Mouse (Mus musculus) intestine, postnatal 0 days (tissue): Measurements from ENCODE around the gene Med12l. TPM values are rescaled to one million over a fixed set of nuclear protein-coding genes. Genes with fewer than 3 reads are reported as not detected.
A peak's percentile ranks its signal among the peaks of the same experiment; 100 is the strongest.

Source experiments
- ATAC-seq: fragments of 200-750 bp; cut with Nextera tagmentation; 2 replicates; pipeline ENCODE4 v1.8.0; 2017; ENCODE audit warnings: mild to moderate bottlenecking, moderate TSS enrichment, moderate library complexity
- H3K27ac ChIP-seq: fragments of 300-500 bp; sonication (generic); 2 replicates; pipeline ENCODE4 v1.5.1; 2014; ENCODE audit warnings: mild to moderate bottlenecking, low read depth, low read length, moderate library complexity
- H3K27me3 ChIP-seq: fragments of 300-500 bp; sonication (generic); replicated peaks from 2 replicates; pipeline ENCODE4 v1.6.1; 2014; ENCODE audit warnings: low read length, mixed read lengths; ENCODE audit not compliant: control insufficient read depth, insufficient read depth
- H3K36me3 ChIP-seq: fragments of 300-500 bp; sonication (generic); 2 replicates; pipeline ENCODE4 v1.6.1; 2014; ENCODE audit warnings: mild to moderate bottlenecking, moderate library complexity; ENCODE audit not compliant: control insufficient read depth, insufficient read depth
- H3K4me1 ChIP-seq: fragments of 300-500 bp; sonication (generic); replicated peaks from 2 replicates; pipeline ENCODE4 v1.6.1; 2014; ENCODE audit warnings: antibody characterized with exemption, low read length, mixed read lengths; ENCODE audit not compliant: control insufficient read depth, insufficient read depth
- H3K4me2 ChIP-seq: fragments of 300-500 bp; sonication (generic); replicated peaks from 2 replicates; pipeline ENCODE4 v1.6.1; 2014; ENCODE audit warnings: low read depth, mild to moderate bottlenecking, moderate library complexity
- H3K4me3 ChIP-seq: fragments of 300-500 bp; sonication (generic); 2 replicates; pipeline ENCODE4 v1.5.1; 2014; ENCODE audit warnings: low read depth, low read length
- H3K9ac ChIP-seq: fragments of 300-500 bp; sonication (generic); 2 replicates; pipeline ENCODE4 v1.6.1; 2014; ENCODE audit warnings: mild to moderate bottlenecking, low read depth, low read length
- H3K9me3 ChIP-seq: fragments of 300-500 bp; sonication (generic); 2 replicates; pipeline ENCODE4 v1.6.1; 2016; ENCODE audit warnings: mixed run types; ENCODE audit not compliant: control insufficient read depth
- CTCF ChIP-seq: sonication (generic); IDR thresholded peaks from 2 replicates; pipeline ENCODE4 v1.5.1; 2016; ENCODE audit warnings: low read depth, mild to moderate bottlenecking, control low read depth, antibody characterized with exemption, moderate library complexity
- WGBS: fragments of 180-500 bp; shearing (Covaris S2); extraction: QIAGEN DNeasy Blood & Tissue Kit; methylation state at CpG from one replicate; pipeline ENCODE4 v1.1.7; 2014; 5-methylcytosine and 5-hydroxymethylcytosine counted together
- polyA plus RNA-seq: library from polyadenylated mRNA; unstranded; fragments of >200 nt; fragmentation: Nextera tagmentation; extraction: Ambion mirVana; gene quantifications from 2 replicates; pipeline ENCODE4 v1.2.1, GENCODE M21; 2015

Gene Med12l
- polyA plus RNA-seq, 1 experiment from 2014 or later = 0.42 TPM

DNA sequence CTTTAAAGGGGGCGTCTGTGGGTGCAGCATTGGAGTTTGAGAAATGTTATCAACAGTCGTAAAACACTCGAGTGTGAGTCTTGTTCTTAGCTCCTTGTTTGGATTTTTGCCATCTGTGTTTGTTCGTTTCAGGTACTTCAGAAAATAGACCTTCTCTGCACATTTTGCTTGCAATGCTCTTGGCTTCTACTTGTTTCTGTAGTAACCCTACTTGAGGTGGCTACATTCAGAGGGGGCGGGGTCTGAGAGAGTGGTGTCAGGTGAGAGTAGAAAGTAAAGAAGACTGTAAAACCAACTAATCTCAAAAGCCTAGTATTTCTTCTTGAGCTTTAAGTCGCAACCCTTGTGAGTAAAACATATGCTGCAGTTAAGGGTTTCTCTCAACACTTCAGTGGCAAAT lies 23.1 kb downstream of the Med12l start:
- TF ChIP-seq CTCF = no peak
- H3K27me3 ChIP-seq = no peaks in the 10 kb centered on the region
- H3K4me2 ChIP-seq = no peak overlapping the region
- H3K4me3 ChIP-seq = no peak overlapping the region
- 0 out of 2 replicates have a peak, but pooled peaks cover 2% of the 10 kb centered on the region for H3K4me1 ChIP-seq
- no peaks in the 10 kb centered on the region for H3K36me3 ChIP-seq
- 38% methylated on average over 6 of the region's 6 CpGs for WGBS
- ATAC-seq = no peak
- no peak overlapping the region for H3K27ac ChIP-seq
- no peaks in the 10 kb centered on the region for H3K9me3 ChIP-seq
- no peak overlapping the region for H3K9ac ChIP-seq

- Histone ChIP-seq H3K27me3 (no peaks in the 10 kb centered on the region), H3K9ac (no peak overlapping the region), H3K4me1 (0 out of 2 replicates have a peak, but pooled peaks cover 2% of the 10 kb centered on the region), H3K4me3 (no peak overlapping the region), H3K36me3 (no peaks in the 10 kb centered on the region), H3K4me2 (no peak overlapping the region), H3K27ac (no peak overlapping the region), H3K9me3 (no peaks in the 10 kb centered on the region)
- no peak for ATAC-seq
- 61% methylated on average over 4 of the region's 4 CpGs for WGBS
- no peak for TF ChIP-seq CTCF
Measured at GRCm38 (mm10) chr3:59030986-59031385, 25.4 kb downstream of the Med12l start.

- WGBS = 84% methylated on average over 6 of the region's 6 CpGs
- no peak for TF ChIP-seq CTCF
Measured at GRCm38 (mm10) chr3:59041487-59041886, 35.9 kb downstream of the Med12l start.

GRCm38 (mm10) chr3:59054834-59055535 lies 49.4 kb downstream of the Med12l start:
- H3K9me3 ChIP-seq = no peaks in the 10 kb centered on the region
- no peak for TF ChIP-seq CTCF
- H3K4me1 ChIP-seq = no peaks in the 10 kb centered on the region
- no peak overlapping the region for H3K27ac ChIP-seq
- no peak overlapping the region for H3K4me3 ChIP-seq
- no peak overlapping the region for H3K4me2 ChIP-seq
- no peak overlapping the region for H3K9ac ChIP-seq
- H3K36me3 ChIP-seq = no peaks in the 10 kb centered on the region
- ATAC-seq = no peak
- WGBS = 72% methylated on average over 17 of the region's 17 CpGs
- H3K27me3 ChIP-seq = no peaks in the 10 kb centered on the region

More at GRCm38 (mm10) chr3:59041487-59041886, 35.9 kb downstream of the Med12l start:
- ATAC-seq = no peak
- H3K4me1 ChIP-seq = no peaks in the 10 kb centered on the region
- H3K9ac ChIP-seq = no peak overlapping the region
- no peak overlapping the region for H3K4me2 ChIP-seq
- no peaks in the 10 kb centered on the region for H3K9me3 ChIP-seq
- H3K36me3 ChIP-seq = no peaks in the 10 kb centered on the region
- no peak overlapping the region for H3K4me3 ChIP-seq
- no peak overlapping the region for H3K27ac ChIP-seq
- H3K27me3 ChIP-seq = no peaks in the 10 kb centered on the region

- Histone ChIP-seq H3K36me3 (no peaks in the 10 kb centered on the region), H3K4me2 (no peak overlapping the region), H3K27me3 (no peaks in the 10 kb centered on the region), H3K4me1 (no peaks in the 10 kb centered on the region), H3K4me3 (no peak overlapping the region), H3K27ac (no peak overlapping the region), H3K9ac (no peak overlapping the region), H3K9me3 (no peaks in the 10 kb centered on the region)
- WGBS = 2% methylated on average over 7 of the region's 7 CpGs
- peak; percentile 87 for TF ChIP-seq CTCF
- ATAC-seq = no peak
Measured at GRCm38 (mm10) chr3:59059022-59059541, 53.5 kb downstream of the Med12l start.

DNA sequence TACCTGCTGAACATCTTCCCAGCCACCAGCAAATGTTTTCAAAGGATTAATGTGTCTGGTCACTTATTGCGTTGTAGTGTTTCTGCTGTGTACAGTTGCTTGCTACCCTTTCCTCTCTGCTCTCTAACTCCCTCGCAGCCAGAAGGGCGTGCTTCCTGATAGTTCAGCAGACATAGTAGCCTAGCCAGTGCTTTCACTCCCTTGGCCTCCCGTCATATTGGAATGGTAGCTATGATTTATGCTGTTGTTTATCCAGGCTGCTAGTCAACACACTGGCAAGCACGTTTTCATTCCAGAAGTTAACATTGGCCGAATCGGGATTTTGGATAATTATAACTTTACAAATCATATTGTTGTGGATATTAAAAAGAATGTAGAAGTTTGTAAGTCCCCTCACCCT lies 54.5 kb downstream of the Med12l start:
- WGBS = 75% methylated on average over 7 of the region's 7 CpGs

More for the DNA sequence above, 54.5 kb downstream of the Med12l start:
- no peak overlapping the region for H3K9ac ChIP-seq
- H3K27ac ChIP-seq = no peak overlapping the region
- H3K9me3 ChIP-seq = no peaks in the 10 kb centered on the region
- H3K4me2 ChIP-seq = no peak overlapping the region
- ATAC-seq = no peak
- TF ChIP-seq CTCF = no peak
- no peaks in the 10 kb centered on the region for H3K4me1 ChIP-seq
- H3K36me3 ChIP-seq = no peaks in the 10 kb centered on the region
- no peak overlapping the region for H3K4me3 ChIP-seq
- no peaks in the 10 kb centered on the region for H3K27me3 ChIP-seq
